Comparison of ENCODE assay signal across 9 mouse cellular contexts in the genomic region with DNA sequence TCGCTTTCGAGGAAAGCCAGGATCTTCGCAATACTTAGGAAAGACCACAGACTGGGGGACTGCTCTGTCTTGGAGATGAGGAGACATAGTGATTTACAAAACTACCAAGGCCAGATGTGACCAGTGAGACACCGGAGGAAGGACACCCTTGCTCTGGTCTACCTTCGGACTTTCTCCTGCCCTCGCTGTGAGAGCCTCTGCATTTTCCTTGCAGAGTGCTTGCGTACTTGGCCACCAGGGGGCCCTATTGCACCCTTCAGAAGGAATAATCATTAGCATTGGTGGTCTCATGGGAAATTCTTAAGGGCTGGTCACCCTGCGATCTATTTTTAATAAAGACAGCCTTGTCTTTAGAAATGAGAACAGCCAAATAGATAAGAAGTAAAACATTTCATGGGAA.
A peak's percentile ranks its signal among the peaks of the same experiment; 100 is the strongest.
DNase-seq lines count a peak whose midpoint lies in the region; ATAC-seq and TF ChIP-seq lines count a peak whose summit lies in the region.
"Had no signal": no experiment of that assay in that cellular context is flagged by ENCODE, and none has a peak within 500 bp of the region (broad histone marks: within the 10 kb centered on the region; RNA-seq: fewer than 3 reads in every experiment).

No protein-coding gene starts in this region.

- H3K4me3 ChIP-seq in embryonic facial prominence, embryonic 10.5 days: no peak overlapping the region
- no peak overlapping the region for H3K4me3 ChIP-seq in heart, postnatal 0 days (ENCODE audit: low read depth, low read length)
- H3K4me3 ChIP-seq in lung, postnatal 0 days (ENCODE audit: low read depth, low read length): no peak overlapping the region
- H3K4me3 ChIP-seq: heart, embryonic 15.5 days had no signal

- no peaks in the 10 kb centered on the region for H3K9me3 ChIP-seq in embryonic facial prominence, embryonic 10.5 days
- no peaks in the 10 kb centered on the region for H3K9me3 ChIP-seq in heart, postnatal 0 days (replicated peaks; ENCODE audit: control insufficient read depth, low read length)
- H3K9me3 ChIP-seq in lung, postnatal 0 days (ENCODE audit: low read length): no peaks in the 10 kb centered on the region
- H3K9me3 ChIP-seq: heart, embryonic 15.5 days had no signal

- H3K9ac ChIP-seq in heart, postnatal 0 days (replicated peaks; ENCODE audit: low read depth, low read length): no peak overlapping the region
- H3K9ac ChIP-seq in lung, postnatal 0 days (replicated peaks; ENCODE audit: low read depth): no peak overlapping the region
- H3K9ac ChIP-seq: heart, embryonic 15.5 days had no signal

- ATAC-seq in heart, postnatal 0 days (ENCODE audit: insufficient read depth, low read depth): no peak
- peak; percentile 38 for ATAC-seq in lung, postnatal 0 days

- DNase-seq in CD8-positive naive resting alpha-beta T cell, adult 2 months (ENCODE audit: low read depth in 2 of 2, low spot score in 2 of 2): peak; percentile 17 to 29
- peak; percentile 33 to 64 for DNase-seq in adrenal gland, adult 18-20 months (ENCODE audit: low spot score in 2 of 2)
- DNase-seq in embryonic facial prominence, embryonic 10.5 days (ENCODE audit: low spot score): peak; percentile 69
- DNase-seq in heart, postnatal 0 days (ENCODE audit: low spot score): peak; percentile 47
- DNase-seq in layer of hippocampus, adult 11-12 months (ENCODE audit: low spot score): peak; percentile 78
- peak; percentile 79 for DNase-seq in lung, postnatal 0 days (ENCODE audit: low spot score)
- peak; percentile 79 for DNase-seq in retina, postnatal 1 day
- peak; percentile 42 for DNase-seq in urinary bladder, postnatal 25 days (ENCODE audit: low spot score)

- H3K4me1 ChIP-seq in embryonic facial prominence, embryonic 10.5 days: peaks cover 9% of the 10 kb centered on the region; the same call in 1 of the 2 replicates
- no peaks in the 10 kb centered on the region for H3K4me1 ChIP-seq in heart, postnatal 0 days (ENCODE audit: control insufficient read depth, insufficient read depth)
- H3K4me1 ChIP-seq in lung, postnatal 0 days (ENCODE audit: insufficient read depth, low read depth, low read length): no peaks in the 10 kb centered on the region
- H3K4me1 ChIP-seq: heart, embryonic 15.5 days had no signal

- no peak overlapping the region for H3K27ac ChIP-seq in embryonic facial prominence, embryonic 10.5 days (replicated peaks)
- no peak overlapping the region for H3K27ac ChIP-seq in heart, postnatal 0 days (ENCODE audit: low read depth)
- no peak overlapping the region for H3K27ac ChIP-seq in lung, postnatal 0 days (ENCODE audit: low read length)
- H3K27ac ChIP-seq: heart, embryonic 15.5 days had no signal

- H3K36me3 ChIP-seq in embryonic facial prominence, embryonic 10.5 days (replicated peaks): no peaks in the 10 kb centered on the region
- no peaks in the 10 kb centered on the region for H3K36me3 ChIP-seq in heart, postnatal 0 days (replicated peaks; ENCODE audit: control insufficient read depth, insufficient read depth, low read length)
- no peaks in the 10 kb centered on the region for H3K36me3 ChIP-seq in lung, postnatal 0 days (ENCODE audit: insufficient read depth, low read length)
- H3K36me3 ChIP-seq: heart, embryonic 15.5 days had no signal

- peak; percentile 83 for TF ChIP-seq CTCF in heart, postnatal 0 days (IDR thresholded peaks at IDR 0.05; ENCODE audit: low read depth)
- peak; percentile 91 for TF ChIP-seq CTCF in lung, postnatal 0 days (IDR thresholded peaks at IDR 0.05)

- no peak overlapping the region for H3K4me2 ChIP-seq in heart, postnatal 0 days (ENCODE audit: low read depth, low read length)
- H3K4me2 ChIP-seq in lung, postnatal 0 days (replicated peaks; ENCODE audit: low read depth, low read length): no peak overlapping the region
- H3K4me2 ChIP-seq: heart, embryonic 15.5 days had no signal

- TF ChIP-seq EP300 in heart, postnatal 0 days (IDR thresholded peaks at IDR 0.05; ENCODE audit: low read depth): no peak
- TF ChIP-seq EP300 in lung, postnatal 0 days (IDR thresholded peaks at IDR 0.05): no peak

- no peaks in the 10 kb centered on the region for H3K27me3 ChIP-seq in embryonic facial prominence, embryonic 10.5 days (replicated peaks; ENCODE audit: low read depth, poor library complexity, severe bottlenecking)
- H3K27me3 ChIP-seq in heart, postnatal 0 days (ENCODE audit: control insufficient read depth, insufficient read depth, low read length): no peaks in the 10 kb centered on the region
- no peaks in the 10 kb centered on the region for H3K27me3 ChIP-seq in lung, postnatal 0 days (replicated peaks; ENCODE audit: insufficient read depth, low read length)
- H3K27me3 ChIP-seq: heart, embryonic 15.5 days had no signal

- 47% methylated on average over 8 of the region's 8 CpGs for WGBS in embryonic facial prominence, embryonic 10.5 days
- 45% methylated on average over 8 of the region's 8 CpGs for WGBS in heart, postnatal 0 days
- 39% methylated on average over 8 of the region's 8 CpGs for WGBS in lung, postnatal 0 days

Comparison
In these comparisons a context has a peak if more than half of its experiments do, and no peak if none do; other contexts are left out.
1. DNase-seq: peak in every context shown above with its lines; median percentile 79 in lung, postnatal 0 days; 79 in retina, postnatal 1 day; 78 in layer of hippocampus, adult 11-12 months; 69 in embryonic facial prominence, embryonic 10.5 days; 48 in adrenal gland, adult 18-20 months; 47 in heart, postnatal 0 days; 42 in urinary bladder, postnatal 25 days; 23 in CD8-positive naive resting alpha-beta T cell, adult 2 months.